Mouse (Mus musculus) Patski (cell line): ENCODE measurements around the gene Apaf1. TPM values are rescaled to one million over a fixed set of nuclear protein-coding genes. Genes with fewer than 3 reads are reported as not detected.
A peak's percentile ranks its signal among the peaks of the same experiment; 100 is the strongest.

Experiments used
- ATAC-seq: fragments of 100-300 bp; one replicate; pipeline ENCODE4 v1.8.0; 2021
- CTCF ChIA-PET: fragments of 350-600 bp; sonication (Branson Sonifier 250); formaldehyde crosslinking; loops from one replicate; lab custom pipeline; 2022; ENCODE audit warnings: inconsistent platforms; lab: Charles Lee
- POLR2A ChIA-PET: fragments of 350-600 bp; sonication (Branson Sonifier 250); formaldehyde crosslinking; loops from one replicate; lab custom pipeline; 2022; ENCODE audit warnings: antibody characterized with exemption, inconsistent platforms; lab: Charles Lee
- DNase-seq: peaks from one replicate; pipeline ENCODE4 v3.0.0-alpha.2; 2011; ENCODE audit warnings: low read depth, low spot score
- H3K27me3 ChIP-seq: fragments of 371-371 bp; one replicate; pipeline ENCODE4 v1.5.1; 2021
- CTCF ChIP-seq: fragments of 100-300 bp; IDR thresholded peaks from one replicate; pipeline ENCODE4 v1.5.1; 2021
- in situ Hi-C: fragments of 300-500 bp; cut with MboI; formaldehyde crosslinking; loops from 3 replicates; pipeline ENCODE4 v1.11.1; 2018; ENCODE audit warnings: low pct_unique_long_range_greater_than_20kb, mixed read lengths
- polyA plus RNA-seq: library from polyadenylated mRNA; unstranded; gene quantifications from one replicate; pipeline ENCODE4 v1.2.3, GENCODE M21; 2021

Gene Apaf1
- polyA plus RNA-seq, 1 experiment from 2014 or later = 11.2 TPM

GRCm38 (mm10) chr10:91049696-91050095 lies 32.9 kb downstream of the Apaf1 start:
- in situ Hi-C loops = no loop called here
- no peaks in the 10 kb centered on the region for H3K27me3 ChIP-seq
- POLR2A ChIA-PET = no interaction called here
- no peak for ATAC-seq
- DNase-seq = no peak
- CTCF ChIA-PET = no interaction called here
- no peak for TF ChIP-seq CTCF

GRCm38 (mm10) chr10:91033942-91034341 lies 48.6 kb downstream of the Apaf1 start:
- no peak for DNase-seq
- in situ Hi-C loops = loop anchor here (5.0 kb wide), 1 partner anchor 172 kb away; no protein-coding TSS in a partner anchor
- peak; percentile 83 for TF ChIP-seq CTCF
- CTCF ChIA-PET = interaction anchor here (1.0 to 8.6 kb wide), 14 partner anchors 11 to 303 kb away, joined by 3 to 134 read pairs (median 4); no protein-coding TSS in a partner anchor
- POLR2A ChIA-PET = no interaction called here
- peak; percentile 59 for ATAC-seq
- H3K27me3 ChIP-seq = no peaks in the 10 kb centered on the region

DNA sequence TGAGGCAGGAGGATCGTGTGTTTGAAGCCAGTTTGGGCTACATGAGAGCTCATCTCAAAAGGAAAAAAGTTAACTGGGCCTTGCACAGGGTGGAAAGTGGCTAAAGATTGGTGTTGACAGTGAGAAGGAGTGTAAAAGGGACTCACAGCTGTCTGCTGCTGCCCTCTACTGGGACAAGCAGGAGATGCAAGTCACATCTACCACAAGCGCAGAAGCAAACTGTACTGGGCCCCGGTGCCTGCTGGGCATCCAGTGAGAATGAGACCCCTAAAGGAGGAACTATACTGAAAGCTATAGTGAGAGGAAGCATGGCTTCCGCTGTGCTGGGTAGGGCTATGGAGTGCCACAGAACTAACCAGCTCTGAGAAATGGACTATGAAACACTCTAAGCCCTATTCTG lies 50.2 kb downstream of the Apaf1 start:
- peak; percentile 77 for ATAC-seq
- CTCF ChIA-PET = interaction anchor here (0.7 to 8.6 kb wide), 22 partner anchors 10 to 301 kb away, joined by 3 to 134 read pairs (median 4); no protein-coding TSS in a partner anchor
- no peaks in the 10 kb centered on the region for H3K27me3 ChIP-seq
- POLR2A ChIA-PET = no interaction called here
- DNase-seq = no peak
- in situ Hi-C loops = loop anchor here (5.0 kb wide), 1 partner anchor 170 kb away; no protein-coding TSS in a partner anchor
- peak; percentile 63 for TF ChIP-seq CTCF

GRCm38 (mm10) chr10:91031176-91031575 lies 51.4 kb downstream of the Apaf1 start:
- in situ Hi-C loops = loop anchor here (5.0 kb wide), 1 partner anchor 169 kb away; no protein-coding TSS in a partner anchor
- no peaks in the 10 kb centered on the region for H3K27me3 ChIP-seq
- CTCF ChIA-PET = interaction anchor here (1.1 to 8.6 kb wide), 6 partner anchors 8 to 300 kb away, joined by 3 to 134 read pairs (median 10); no protein-coding TSS in a partner anchor
- ATAC-seq (no peak), DNase-seq (no peak)
- TF ChIP-seq CTCF = no peak
- POLR2A ChIA-PET = no interaction called here

- in situ Hi-C loops = no loop called here
- POLR2A ChIA-PET = no interaction called here
- CTCF ChIA-PET = no interaction called here
- no peak for DNase-seq
- H3K27me3 ChIP-seq = no peaks in the 10 kb centered on the region
- no peak for TF ChIP-seq CTCF
- no peak for ATAC-seq
Measured at GRCm38 (mm10) chr10:91029002-91029539, 53.5 kb downstream of the Apaf1 start.

- POLR2A ChIA-PET = no interaction called here
- in situ Hi-C loops = no loop called here
- H3K27me3 ChIP-seq = no peaks in the 10 kb centered on the region
- CTCF ChIA-PET = interaction anchor here (0.8 to 1.1 kb wide), 2 partner anchors 13 to 14 kb away, joined by 3 to 4 read pairs; no protein-coding TSS in a partner anchor
- no peak for TF ChIP-seq CTCF
- DNase-seq = no peak
- ATAC-seq = no peak
Measured at GRCm38 (mm10) chr10:91027964-91028363, 54.6 kb downstream of the Apaf1 start.

DNA sequence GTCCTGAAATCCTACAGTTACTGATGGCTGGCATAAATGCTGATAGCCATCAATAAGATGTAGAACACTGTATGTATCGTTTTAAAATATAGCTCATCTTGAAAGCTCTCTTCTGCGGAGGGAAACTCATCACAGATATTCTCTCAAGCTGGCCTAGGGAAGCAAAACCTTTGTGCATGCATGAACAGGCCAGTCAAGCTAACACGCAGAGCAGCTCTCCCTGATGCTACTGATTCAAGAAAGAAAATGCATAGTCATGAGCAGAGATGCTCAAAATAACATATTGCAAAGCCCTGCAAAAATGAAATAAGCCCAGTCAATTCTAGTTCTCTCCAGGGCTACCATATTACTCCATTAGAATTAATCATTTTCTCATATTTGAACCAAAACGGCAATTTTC lies 55.1 kb downstream of the Apaf1 start:
- TF ChIP-seq CTCF = no peak
- ATAC-seq (no peak), DNase-seq (no peak)
- in situ Hi-C loops = no loop called here
- ChIA-PET CTCF (interaction anchor here (0.8 to 1.1 kb wide), 2 partner anchors 13 to 14 kb away, joined by 3 to 4 read pairs; no protein-coding TSS in a partner anchor), POLR2A (no interaction called here)
- H3K27me3 ChIP-seq = no peaks in the 10 kb centered on the region

GRCm38 (mm10) chr10:91005858-91006538 lies 76.6 kb downstream of the Apaf1 start:
- no peak for ATAC-seq
- ChIA-PET CTCF (interaction anchor here (1.0 kb wide), 2 partner anchors 12 to 26 kb away, joined by 3 read pairs; no protein-coding TSS in a partner anchor), POLR2A (no interaction called here)
- in situ Hi-C loops = no loop called here
- TF ChIP-seq CTCF = no peak
- no peak for DNase-seq
- H3K27me3 ChIP-seq = no peaks in the 10 kb centered on the region

GRCm38 (mm10) chr10:91001421-91001820 lies 81.1 kb downstream of the Apaf1 start:
- DNase-seq = no peak
- ChIA-PET POLR2A (interaction anchor here (0.5 kb wide), 1 partner anchor 95 kb away, joined by 4 read pairs; no protein-coding TSS in a partner anchor), CTCF (no interaction called here)
- no peak for TF ChIP-seq CTCF
- ATAC-seq = no peak
- in situ Hi-C loops = no loop called here
- no peaks in the 10 kb centered on the region for H3K27me3 ChIP-seq

GRCm38 (mm10) chr10:90999899-91000298 lies 82.7 kb downstream of the Apaf1 start:
- ChIA-PET CTCF (interaction anchor here (1.0 to 2.7 kb wide), 3 partner anchors 15 to 33 kb away, joined by 3 to 8 read pairs (median 3); no protein-coding TSS in a partner anchor), POLR2A (no interaction called here)
- in situ Hi-C loops = no loop called here
- no peaks in the 10 kb centered on the region for H3K27me3 ChIP-seq
- ATAC-seq (peak; percentile 73), DNase-seq (peak; percentile 12)
- peak; percentile 23 for TF ChIP-seq CTCF
